Mouse (Mus musculus) olfactory bulb, adult 2 months (tissue): ENCODE data around the gene Cma1. TPM values are rescaled to one million over a fixed set of nuclear protein-coding genes. Genes with fewer than 3 reads are reported as not detected.

Source experiments
- H3K27ac ChIP-seq: fragments of 200-500 bp; 2 replicates; pipeline ENCODE4 v1.5.1; 2012; ENCODE audit warnings: low read depth, low read length; ENCODE audit not compliant: insufficient read depth
- H3K4me1 ChIP-seq: fragments of 200-500 bp; 2 replicates; pipeline ENCODE4 v1.6.1; 2012; ENCODE audit warnings: low read length; ENCODE audit not compliant: control insufficient read depth, insufficient read depth
- H3K4me3 ChIP-seq: fragments of 200-500 bp; 2 replicates; pipeline ENCODE4 v1.5.1; 2012; ENCODE audit warnings: mild to moderate bottlenecking, low read depth, low read length, moderate library complexity; ENCODE audit not compliant: insufficient read depth
- CTCF ChIP-seq: fragments of 200-500 bp; IDR thresholded peaks from 2 replicates; pipeline ENCODE4 v1.5.1; 2012; ENCODE audit warnings: low read depth, mild to moderate bottlenecking, low read length, moderate library complexity; ENCODE audit not compliant: insufficient read depth
- POLR2A ChIP-seq: fragments of 200-500 bp; IDR thresholded peaks from 2 replicates; pipeline ENCODE4 v1.6.1; 2012; ENCODE audit warnings: mild to moderate bottlenecking, low read depth, low read length, moderate library complexity; ENCODE audit not compliant: insufficient read depth
- WGBS: fragments of 180-500 bp; shearing (Covaris S2); methylation state at CpG from one replicate; pipeline ENCODE4 v1.1.7; 2018; 5-methylcytosine and 5-hydroxymethylcytosine counted together
- polyA plus RNA-seq: library from polyadenylated mRNA; stranded (reverse); fragments of >200 nt; gene quantifications from 2 replicates; pipeline ENCODE4 v1.2.4, GENCODE M21; 2012; ENCODE audit warnings: low replicate concordance; ENCODE audit not compliant: missing spikeins, insufficient read depth, insufficient read length

Gene Cma1
- polyA plus RNA-seq, 1 experiment, result not detected

GRCm38 (mm10) chr14:55929263-55929997 lies 15.0 kb downstream of the Cma1 start:
- no peak for TF ChIP-seq POLR2A
- TF ChIP-seq CTCF, result no peak
- Histone ChIP-seq H3K4me3 (no peak overlapping the region), H3K27ac (no peak overlapping the region), H3K4me1 (no peaks in the 10 kb centered on the region)
- 83% methylated on average over 12 of the region's 12 CpGs for WGBS

- Histone ChIP-seq H3K4me1 (no peaks in the 10 kb centered on the region), H3K4me3 (no peak overlapping the region), H3K27ac (no peak overlapping the region)
- 83% methylated on average over 4 of the region's 4 CpGs for WGBS
- TF ChIP-seq CTCF (no peak), POLR2A (no peak)
Measured at GRCm38 (mm10) chr14:55926847-55927246, 17.6 kb downstream of the Cma1 start.

GRCm38 (mm10) chr14:55922475-55923232 lies 21.8 kb downstream of the Cma1 start:
- TF ChIP-seq POLR2A, result no peak
- TF ChIP-seq CTCF, result no peak
- Histone ChIP-seq H3K4me3 (no peak overlapping the region), H3K27ac (no peak overlapping the region), H3K4me1 (no peaks in the 10 kb centered on the region)
- WGBS, result 91% methylated on average over 7 of the region's 7 CpGs

- Histone ChIP-seq H3K4me3 (no peak overlapping the region), H3K4me1 (no peaks in the 10 kb centered on the region), H3K27ac (no peak overlapping the region)
- WGBS, result 43% methylated on average over 14 of the region's 14 CpGs
- no peak for TF ChIP-seq CTCF
- TF ChIP-seq POLR2A, result no peak
Measured at GRCm38 (mm10) chr14:55918240-55919082, 26.0 kb downstream of the Cma1 start.

DNA sequence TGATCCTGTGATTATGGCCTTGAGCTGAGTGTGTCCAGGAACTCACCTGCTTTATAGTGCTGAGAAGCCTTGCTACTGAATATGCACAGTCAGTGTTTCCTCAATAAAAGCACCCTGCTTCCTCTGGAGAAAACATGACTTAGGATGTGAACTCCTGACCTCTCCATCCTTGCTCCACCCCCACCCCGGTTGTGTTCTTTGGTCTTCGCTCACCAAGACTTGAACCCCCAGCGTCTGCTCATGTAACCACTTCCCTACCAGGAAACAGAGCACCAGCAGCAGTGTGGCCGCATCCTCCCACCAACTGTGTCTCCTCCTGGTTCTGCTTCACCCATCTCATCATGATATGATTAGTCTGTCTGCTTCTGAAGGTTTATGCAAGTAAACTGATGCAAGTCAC lies 31.1 kb downstream of the Cma1 start:
- H3K4me3 ChIP-seq, result no peak overlapping the region

GRCm38 (mm10) chr14:55905518-55905917 lies 39.0 kb downstream of the Cma1 start:
- Histone ChIP-seq H3K4me3 (no peak overlapping the region), H3K27ac (no peak overlapping the region), H3K4me1 (peaks cover 4% of the 10 kb centered on the region; the same call in 1 of the 2 replicates)
- TF ChIP-seq POLR2A (no peak), CTCF (no peak)
- WGBS, result 4% methylated on average over 1 of the region's 1 CpGs

More for the DNA sequence above, 31.1 kb downstream of the Cma1 start:
- Histone ChIP-seq H3K27ac (no peak overlapping the region), H3K4me1 (no peaks in the 10 kb centered on the region)
- WGBS, result 73% methylated on average over 4 of the region's 4 CpGs
- TF ChIP-seq CTCF (no peak), POLR2A (no peak)

- WGBS, result 4% methylated on average over 12 of the region's 12 CpGs
- Histone ChIP-seq H3K4me3 (peak overlapping the region; percentile 62), H3K4me1 (peaks cover 7% of the 10 kb centered on the region; the same call in 1 of the 2 replicates), H3K27ac (peak overlapping the region; percentile 78)
- TF ChIP-seq POLR2A (0 out of 2 replicates have a peak, but pooled peaks have one; percentile 50), CTCF (no peak)
Measured at GRCm38 (mm10) chr14:55900414-55900755, 44.1 kb downstream of the Cma1 start.

GRCm38 (mm10) chr14:55899701-55900413 lies 44.6 kb downstream of the Cma1 start, which contains the start of gene Sdr39u1:
Sdr39u1 (minus strand) TSS chr14:55900293.
- 2% methylated on average over 39 of the region's 39 CpGs for WGBS
- peak; percentile 60 for TF ChIP-seq POLR2A
- 0 out of 2 replicates have a peak, but pooled peaks have one; percentile 13 for TF ChIP-seq CTCF

More at GRCm38 (mm10) chr14:55899701-55900413, 44.6 kb downstream of the Cma1 start, which contains the start of gene Sdr39u1:
- peak within 1 kb of the TSS; percentile 81 for H3K27ac ChIP-seq
- peaks cover 7% of the 10 kb centered on the region; the same call in 1 of the 2 replicates for H3K4me1 ChIP-seq
- peak within 1 kb of the TSS; percentile 62 for H3K4me3 ChIP-seq
